Comparison of ENCODE assay signal across 13 mouse cellular contexts in the genomic region with DNA sequence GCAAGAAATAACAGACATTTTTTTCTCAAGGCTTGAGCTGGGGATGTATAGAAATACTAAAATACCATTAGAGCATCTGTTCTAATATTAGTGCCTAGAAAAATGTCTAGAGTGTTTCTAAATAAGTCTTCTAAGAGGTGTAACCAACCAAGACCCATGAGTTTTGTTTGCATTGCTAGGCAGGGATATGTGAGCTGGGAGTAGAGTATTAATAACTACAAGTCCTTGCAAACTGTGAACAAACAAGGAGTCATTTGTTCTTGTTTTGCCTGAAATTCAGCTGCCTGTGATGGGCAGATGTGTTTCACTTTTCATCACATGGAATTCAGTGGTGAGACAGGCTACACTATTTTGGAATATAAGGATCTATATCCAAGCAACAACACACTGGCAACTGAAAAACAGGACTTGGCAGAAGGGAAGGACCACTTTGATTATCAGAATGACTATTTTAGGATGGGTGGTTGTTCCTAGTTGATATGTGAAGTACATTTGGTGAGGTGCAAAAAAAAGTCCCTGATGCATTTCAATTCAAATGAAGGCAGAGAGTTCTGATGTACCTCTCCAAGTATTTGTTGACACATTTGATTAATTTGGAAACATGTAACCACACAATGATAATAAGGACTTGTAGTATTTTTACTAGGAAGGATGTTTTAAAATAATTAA.
"Had no signal": no experiment of that assay in that cellular context is flagged by ENCODE, and none has a peak within 500 bp of the region (broad histone marks: within the 10 kb centered on the region; RNA-seq: fewer than 3 reads in every experiment).

No protein-coding gene starts in this region.

- DNase-seq: kidney, postnatal 10 days; kidney, postnatal 4 days; liver; liver, embryonic 13.5 days; liver, postnatal 0 days; lung, postnatal 14 days; right cerebral cortex, postnatal 14 days; thymus, postnatal 14 days had no signal

- H3K9ac ChIP-seq: limb, embryonic 12.5 days; liver, embryonic 13.5 days; liver, postnatal 0 days; lung, embryonic 15.5 days; midbrain, embryonic 12.5 days had no signal

- H3K4me3 ChIP-seq: limb, embryonic 12.5 days; liver, embryonic 13.5 days; lung, embryonic 15.5 days; megakaryocyte, embryonic 14.5 days; midbrain, embryonic 12.5 days had no signal

- H3K27ac ChIP-seq: limb, embryonic 12.5 days; liver, embryonic 13.5 days; lung, embryonic 15.5 days; macrophage; midbrain, embryonic 12.5 days had no signal

- H3K9me3 ChIP-seq: limb, embryonic 12.5 days; liver, embryonic 13.5 days; lung, embryonic 15.5 days; midbrain, embryonic 12.5 days had no signal

- H3K4me1 ChIP-seq: limb, embryonic 12.5 days; liver, embryonic 13.5 days; lung, embryonic 15.5 days; megakaryocyte, embryonic 14.5 days; midbrain, embryonic 12.5 days had no signal

- H3K36me3 ChIP-seq: limb, embryonic 12.5 days; liver, embryonic 13.5 days; lung, embryonic 15.5 days; midbrain, embryonic 12.5 days had no signal

- H3K27me3 ChIP-seq: limb, embryonic 12.5 days; liver, embryonic 13.5 days; lung, embryonic 15.5 days; megakaryocyte, embryonic 14.5 days; midbrain, embryonic 12.5 days had no signal

- H3K4me2 ChIP-seq: limb, embryonic 12.5 days; liver, embryonic 13.5 days; lung, embryonic 15.5 days; midbrain, embryonic 12.5 days had no signal

- ATAC-seq: liver, postnatal 0 days had no signal
